Mouse (Mus musculus): ENCODE results near the gene Fads6. TPM values are rescaled to one million over a fixed set of nuclear protein-coding genes. Genes with fewer than 3 reads are reported as not detected.
A peak's percentile ranks its signal among the peaks of the same experiment; 100 is the strongest.

Gene Fads6
- 0.60 and 0.66 TPM in 2 replicates for polyA plus RNA-seq (2015; fragmentation: Nextera tagmentation; extraction: Ambion mirVana)

- Histone ChIP-seq H3K36me3 (no peaks in the 10 kb centered on the region), H3K4me1 (peaks cover 9% of the 10 kb centered on the region), H3K4me2 (replicated peaks) (peak within 1 kb of the TSS; percentile 88), H3K27me3 (peaks cover 40% of the 10 kb centered on the region), H3K4me3 (replicated peaks) (peak within 1 kb of the TSS; percentile 44), H3K9me3 (replicated peaks) (0 out of 2 replicates have a peak, but pooled peaks cover 4% of the 10 kb centered on the region), H3K27ac (replicated peaks) (no peak within 1 kb of the TSS), H3K9ac (no peak within 1 kb of the TSS)
- ATAC-seq (ENCODE audit: insufficient number of reproducible peaks, low FRiP score, low TSS enrichment, low read depth): peak; percentile 41; the same call in 1 of the 2 replicates
- WGBS: under 1% methylated on average over 43 of the region's 44 CpGs
These were observed at the start of gene Fads6 for GRCm38 (mm10) chr11:115297214-115297826. Gene Fads6, minus strand, starts transcription at chr11:115297663.

- 9% methylated on average over 7 of the region's 7 CpGs for WGBS
- no peak overlapping the region for H3K27ac ChIP-seq (replicated peaks)
- H3K4me3 ChIP-seq (replicated peaks): no peak overlapping the region
- no peak overlapping the region for H3K4me2 ChIP-seq (replicated peaks)
- H3K9me3 ChIP-seq (replicated peaks): no peaks in the 10 kb centered on the region
- H3K4me1 ChIP-seq: peaks cover 22% of the 10 kb centered on the region
- peaks cover 26% of the 10 kb centered on the region for H3K27me3 ChIP-seq
- H3K36me3 ChIP-seq: no peaks in the 10 kb centered on the region
- no peak for ATAC-seq (ENCODE audit: insufficient number of reproducible peaks, low FRiP score, low TSS enrichment, low read depth)
- H3K9ac ChIP-seq: no peak overlapping the region
These were observed 48.1 kb upstream of the Fads6 start for GRCm38 (mm10) chr11:115345515-115345914.

- Histone ChIP-seq H3K27me3 (peaks cover 28% of the 10 kb centered on the region), H3K4me3 (replicated peaks) (no peak overlapping the region), H3K4me2 (replicated peaks) (no peak overlapping the region), H3K4me1 (peaks cover 22% of the 10 kb centered on the region), H3K9ac (no peak overlapping the region), H3K36me3 (no peaks in the 10 kb centered on the region), H3K27ac (replicated peaks) (no peak overlapping the region), H3K9me3 (replicated peaks) (no peaks in the 10 kb centered on the region)
- WGBS: 9% methylated on average over 12 of the region's 12 CpGs
- ATAC-seq (ENCODE audit: insufficient number of reproducible peaks, low FRiP score, low TSS enrichment, low read depth): no peak
These were observed 47.5 kb upstream of the Fads6 start for GRCm38 (mm10) chr11:115344967-115345366.

GRCm38 (mm10) chr11:115341866-115342265, 44.4 kb upstream of the Fads6 start:
- H3K36me3 ChIP-seq: no peaks in the 10 kb centered on the region
- peaks cover 21% of the 10 kb centered on the region for H3K4me1 ChIP-seq
- no peak overlapping the region for H3K4me3 ChIP-seq (replicated peaks)
- peaks cover 33% of the 10 kb centered on the region for H3K27me3 ChIP-seq
- no peak overlapping the region for H3K27ac ChIP-seq (replicated peaks)
- 59% methylated on average over 6 of the region's 6 CpGs for WGBS
- no peak overlapping the region for H3K9ac ChIP-seq
- no peak overlapping the region for H3K4me2 ChIP-seq (replicated peaks)
- ATAC-seq (ENCODE audit: insufficient number of reproducible peaks, low FRiP score, low TSS enrichment, low read depth): no peak
- H3K9me3 ChIP-seq (replicated peaks): no peaks in the 10 kb centered on the region

- H3K9me3 ChIP-seq (replicated peaks): no peaks in the 10 kb centered on the region
- no peak overlapping the region for H3K4me2 ChIP-seq (replicated peaks)
- H3K27ac ChIP-seq (replicated peaks): no peak overlapping the region
- no peak overlapping the region for H3K4me3 ChIP-seq (replicated peaks)
- H3K9ac ChIP-seq: no peak overlapping the region
- 78% methylated on average over 2 of the region's 2 CpGs for WGBS
- peaks cover 36% of the 10 kb centered on the region for H3K27me3 ChIP-seq
- H3K36me3 ChIP-seq: no peaks in the 10 kb centered on the region
- no peak for ATAC-seq (ENCODE audit: insufficient number of reproducible peaks, low FRiP score, low TSS enrichment, low read depth)
- peaks cover 15% of the 10 kb centered on the region for H3K4me1 ChIP-seq
These were observed 43.8 kb upstream of the Fads6 start for GRCm38 (mm10) chr11:115341246-115341645.

- Histone ChIP-seq H3K27ac (replicated peaks) (no peak overlapping the region), H3K4me2 (replicated peaks) (no peak overlapping the region), H3K36me3 (no peaks in the 10 kb centered on the region), H3K4me1 (peaks cover 7% of the 10 kb centered on the region; the same call in 1 of the 2 replicates), H3K9me3 (replicated peaks) (no peaks in the 10 kb centered on the region), H3K27me3 (peaks cover 60% of the 10 kb centered on the region), H3K9ac (no peak overlapping the region), H3K4me3 (replicated peaks) (no peak overlapping the region)
- no peak for ATAC-seq (ENCODE audit: insufficient number of reproducible peaks, low FRiP score, low TSS enrichment, low read depth)
- 50% methylated on average over 1 of the region's 1 CpGs for WGBS
These were observed 40.4 kb upstream of the Fads6 start for GRCm38 (mm10) chr11:115337826-115338225.

GRCm38 (mm10) chr11:115337350-115337749, 39.9 kb upstream of the Fads6 start:
- peaks cover 65% of the 10 kb centered on the region for H3K27me3 ChIP-seq

GRCm38 (mm10) chr11:115336115-115336514, 38.7 kb upstream of the Fads6 start:
- 11% methylated on average over 6 of the region's 6 CpGs for WGBS
- Histone ChIP-seq H3K4me3 (replicated peaks) (no peak overlapping the region), H3K9ac (no peak overlapping the region), H3K27ac (replicated peaks) (no peak overlapping the region), H3K36me3 (no peaks in the 10 kb centered on the region), H3K9me3 (replicated peaks) (no peaks in the 10 kb centered on the region), H3K4me1 (peaks cover 7% of the 10 kb centered on the region; the same call in 1 of the 2 replicates), H3K27me3 (peaks cover 74% of the 10 kb centered on the region), H3K4me2 (replicated peaks) (no peak overlapping the region)
- ATAC-seq (ENCODE audit: insufficient number of reproducible peaks, low FRiP score, low TSS enrichment, low read depth): no peak

More at GRCm38 (mm10) chr11:115337350-115337749, 39.9 kb upstream of the Fads6 start:
- H3K4me1 ChIP-seq: peaks cover 7% of the 10 kb centered on the region; the same call in 1 of the 2 replicates
- 41% methylated on average over 3 of the region's 3 CpGs for WGBS
- H3K27ac ChIP-seq (replicated peaks): no peak overlapping the region
- H3K4me3 ChIP-seq (replicated peaks): no peak overlapping the region
- no peak overlapping the region for H3K4me2 ChIP-seq (replicated peaks)
- ATAC-seq (ENCODE audit: insufficient number of reproducible peaks, low FRiP score, low TSS enrichment, low read depth): no peak
- H3K36me3 ChIP-seq: no peaks in the 10 kb centered on the region
- H3K9ac ChIP-seq: no peak overlapping the region
- no peaks in the 10 kb centered on the region for H3K9me3 ChIP-seq (replicated peaks)

- H3K4me1 ChIP-seq: peaks cover 7% of the 10 kb centered on the region; the same call in 1 of the 2 replicates
- H3K27me3 ChIP-seq: peaks cover 71% of the 10 kb centered on the region
- H3K4me2 ChIP-seq (replicated peaks): no peak overlapping the region
- no peak overlapping the region for H3K9ac ChIP-seq
- no peaks in the 10 kb centered on the region for H3K9me3 ChIP-seq (replicated peaks)
- H3K36me3 ChIP-seq: no peaks in the 10 kb centered on the region
- H3K27ac ChIP-seq (replicated peaks): no peak overlapping the region
- WGBS: 52% methylated on average over 12 of the region's 12 CpGs
- no peak overlapping the region for H3K4me3 ChIP-seq (replicated peaks)
- ATAC-seq (ENCODE audit: insufficient number of reproducible peaks, low FRiP score, low TSS enrichment, low read depth): no peak
These were observed 37.8 kb upstream of the Fads6 start for GRCm38 (mm10) chr11:115335223-115335622.

GRCm38 (mm10) chr11:115334531-115334930, 37.1 kb upstream of the Fads6 start, which contains the start of gene Otop3:
Gene Otop3, plus strand, starts transcription at chr11:115334731.
- Histone ChIP-seq H3K27me3 (peaks cover 76% of the 10 kb centered on the region), H3K27ac (replicated peaks) (no peak within 1 kb of the TSS), H3K4me2 (replicated peaks) (peak within 1 kb of the TSS; percentile 27), H3K9me3 (replicated peaks) (no peaks in the 10 kb centered on the region), H3K9ac (no peak within 1 kb of the TSS), H3K36me3 (no peaks in the 10 kb centered on the region), H3K4me3 (replicated peaks) (peak within 1 kb of the TSS; percentile 15; the same call in 1 of the 2 replicates), H3K4me1 (peaks cover 7% of the 10 kb centered on the region; the same call in 1 of the 2 replicates)
- 4% methylated on average over 29 of the region's 29 CpGs for WGBS
- no peak for ATAC-seq (ENCODE audit: insufficient number of reproducible peaks, low FRiP score, low TSS enrichment, low read depth)

GRCm38 (mm10) chr11:115329339-115329738, 31.9 kb upstream of the Fads6 start:
- Histone ChIP-seq H3K9me3 (replicated peaks) (no peaks in the 10 kb centered on the region), H3K4me3 (replicated peaks) (no peak overlapping the region), H3K4me2 (replicated peaks) (no peak overlapping the region), H3K36me3 (no peaks in the 10 kb centered on the region), H3K4me1 (peaks cover 3% of the 10 kb centered on the region; the same call in 1 of the 2 replicates), H3K9ac (no peak overlapping the region), H3K27me3 (peaks cover 68% of the 10 kb centered on the region), H3K27ac (replicated peaks) (no peak overlapping the region)
- no peak for ATAC-seq (ENCODE audit: insufficient number of reproducible peaks, low FRiP score, low TSS enrichment, low read depth)
- 61% methylated on average over 15 of the region's 15 CpGs for WGBS
